Mouse (Mus musculus) thymus, adult 2 months (tissue): ENCODE measurements around the gene Btbd9. TPM values are rescaled to one million over a fixed set of nuclear protein-coding genes. Genes with fewer than 3 reads are reported as not detected.

Experiments used
- DNase-seq: peaks from one replicate; pipeline ENCODE4 v3.0.0; 2021
- H3K27ac ChIP-seq: fragments of 200-500 bp; 2 replicates; pipeline ENCODE4 v1.5.1; 2012; ENCODE audit warnings: low read length, control low read depth; ENCODE audit not compliant: control insufficient read depth, insufficient read depth
- H3K27me3 ChIP-seq: fragments of 200-500 bp; 2 replicates; pipeline ENCODE4 v1.6.1; 2012; ENCODE audit warnings: mild to moderate bottlenecking, low read length, moderate library complexity, mixed read lengths; ENCODE audit not compliant: control insufficient read depth, insufficient read depth
- H3K36me3 ChIP-seq: fragments of 200-500 bp; 2 replicates; pipeline ENCODE4 v1.6.1; 2012; ENCODE audit warnings: mild to moderate bottlenecking, low read length, moderate library complexity; ENCODE audit not compliant: control insufficient read depth, insufficient read depth
- H3K4me1 ChIP-seq: fragments of 200-500 bp; replicated peaks from 2 replicates; pipeline ENCODE4 v1.6.1; 2012; ENCODE audit warnings: low read length; ENCODE audit not compliant: control insufficient read depth, insufficient read depth
- H3K4me3 ChIP-seq: fragments of 200-500 bp; 2 replicates; pipeline ENCODE4 v1.5.1; 2012; ENCODE audit warnings: mild to moderate bottlenecking, low read length, control low read depth, moderate library complexity; ENCODE audit not compliant: control insufficient read depth, insufficient read depth
- CTCF ChIP-seq: fragments of 200-500 bp; IDR thresholded peaks from 2 replicates; pipeline ENCODE4 v1.5.1; 2012; ENCODE audit warnings: mild to moderate bottlenecking, control low read depth, low read length, moderate library complexity, borderline replicate concordance; ENCODE audit not compliant: control insufficient read depth, poor library complexity, insufficient read depth; ENCODE audit errors: extremely low read depth
- POLR2A ChIP-seq: fragments of 200-500 bp; IDR thresholded peaks from 2 replicates; pipeline ENCODE4 v1.6.1; 2012; ENCODE audit warnings: mild to moderate bottlenecking, low read length, control low read depth, moderate library complexity; ENCODE audit not compliant: control insufficient read depth, poor library complexity, insufficient read depth; ENCODE audit errors: extremely low read depth
- WGBS: fragments of 180-500 bp; shearing (Covaris S2); methylation state at CpG from one replicate; pipeline ENCODE4 v1.1.7; 2018; 5-methylcytosine and 5-hydroxymethylcytosine counted together
- polyA plus RNA-seq: library from polyadenylated mRNA; depleted of rRNA; stranded (reverse); fragments of >200 nt; gene quantifications from 2 replicates; pipeline ENCODE4 v1.2.3, GENCODE M21; 2012

Gene Btbd9
- polyA plus RNA-seq, 1 experiment = 29.1 TPM

DNA sequence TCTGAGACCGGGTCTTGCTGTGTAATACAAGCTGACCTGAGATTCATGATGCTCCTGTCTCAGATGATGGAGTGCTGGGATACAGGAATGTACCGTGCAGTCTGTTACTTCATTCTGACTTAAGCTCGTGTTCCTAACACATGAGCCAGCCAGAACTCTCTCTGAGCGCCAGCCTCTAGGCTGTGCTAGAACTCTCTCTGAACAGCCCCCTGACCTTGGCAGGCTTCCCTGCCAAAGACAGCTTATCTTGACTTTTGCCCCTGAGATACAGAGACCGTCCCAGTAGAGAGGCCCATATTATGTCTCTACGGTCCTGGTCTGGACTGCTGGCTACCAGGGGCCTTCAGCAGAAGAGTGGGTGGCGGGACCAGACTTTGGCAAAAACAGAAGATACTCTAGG, 332.7 kb downstream of the Btbd9 start:
- no peaks in the 10 kb centered on the region for H3K36me3 ChIP-seq
- H3K27ac ChIP-seq = no peak overlapping the region
- H3K4me1 ChIP-seq = no peaks in the 10 kb centered on the region
- no peak for TF ChIP-seq CTCF
- TF ChIP-seq POLR2A = no peak
- no peak for DNase-seq
- WGBS = 94% methylated on average over 7 of the region's 7 CpGs
- no peaks in the 10 kb centered on the region for H3K27me3 ChIP-seq
- no peak overlapping the region for H3K4me3 ChIP-seq

DNA sequence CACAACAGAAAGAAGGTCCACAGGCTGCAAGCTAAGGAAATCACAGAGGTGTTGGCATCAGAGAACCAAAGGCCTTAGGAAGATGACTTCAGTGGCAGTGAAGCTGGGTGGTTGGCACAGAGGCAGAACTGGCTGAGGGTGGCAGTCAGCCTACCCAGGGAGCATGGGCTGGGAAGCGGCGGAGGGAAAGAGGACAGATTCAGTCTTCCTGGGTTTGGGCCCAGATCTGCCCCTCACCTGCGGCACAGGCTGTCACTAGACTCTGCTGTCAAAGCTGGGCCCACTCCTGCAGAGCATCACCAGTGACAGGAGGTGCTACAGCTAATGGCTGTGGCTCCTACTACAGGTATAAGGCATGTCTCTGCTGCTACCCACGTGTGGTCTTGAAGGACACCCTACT, 333.6 kb downstream of the Btbd9 start:
- Histone ChIP-seq H3K27ac (no peak overlapping the region), H3K4me3 (no peak overlapping the region), H3K36me3 (no peaks in the 10 kb centered on the region), H3K4me1 (no peaks in the 10 kb centered on the region), H3K27me3 (no peaks in the 10 kb centered on the region)
- WGBS = 97% methylated on average over 4 of the region's 4 CpGs
- TF ChIP-seq POLR2A (no peak), CTCF (no peak)
- DNase-seq = no peak

DNA sequence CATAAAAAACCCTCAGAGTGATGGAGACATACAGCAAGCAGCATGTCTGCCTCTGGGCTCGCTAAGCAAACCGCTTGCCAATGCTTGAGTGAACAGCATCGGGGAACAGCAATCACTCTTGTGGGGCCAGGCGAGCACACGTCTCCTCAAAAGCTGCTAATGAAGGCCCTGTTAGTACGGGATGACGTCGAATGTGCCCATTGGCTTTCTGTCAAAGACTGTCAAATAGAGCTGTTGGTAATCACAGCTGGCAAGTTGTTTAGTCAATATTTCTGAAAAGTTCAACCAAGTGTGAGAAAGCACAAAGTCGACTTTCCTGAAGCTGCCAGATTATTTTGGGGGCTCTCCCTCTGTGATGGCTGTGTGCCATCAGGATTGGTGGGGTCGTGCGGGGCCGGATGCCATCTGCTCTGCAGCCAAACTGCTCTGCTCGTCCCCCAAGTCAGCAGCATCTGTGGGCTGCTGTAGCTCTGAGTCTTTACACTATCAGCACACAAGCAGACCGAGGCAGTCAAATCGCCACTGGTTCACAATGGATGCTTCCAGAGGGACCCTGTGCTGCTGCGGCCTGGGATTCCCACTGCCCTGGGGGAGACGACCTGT, 334.5 kb downstream of the Btbd9 start:
- Histone ChIP-seq H3K4me3 (no peak overlapping the region), H3K4me1 (no peaks in the 10 kb centered on the region), H3K27ac (no peak overlapping the region), H3K27me3 (no peaks in the 10 kb centered on the region), H3K36me3 (no peaks in the 10 kb centered on the region)
- 95% methylated on average over 17 of the region's 17 CpGs for WGBS
- TF ChIP-seq POLR2A = no peak
- TF ChIP-seq CTCF = no peak
- DNase-seq = no peak

DNA sequence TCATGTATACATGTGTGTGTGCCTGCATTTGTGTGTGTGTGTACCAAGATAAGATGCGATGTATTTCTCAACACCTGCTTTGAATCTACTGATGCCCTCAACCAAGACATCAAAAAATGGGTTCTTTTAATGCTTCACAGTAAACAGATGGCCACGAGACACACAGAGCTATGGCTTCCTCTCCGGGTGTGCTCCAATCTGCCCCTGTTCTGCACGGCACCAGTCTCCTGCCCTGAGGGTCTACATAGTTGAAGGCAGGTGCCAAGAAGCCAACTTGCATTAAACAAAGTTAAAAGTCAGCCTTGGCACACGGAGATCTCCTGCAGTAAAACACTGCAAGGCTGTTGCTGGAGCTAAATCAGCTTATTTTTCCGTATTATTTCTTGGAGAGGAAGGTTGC, 335.2 kb downstream of the Btbd9 start:
- H3K27ac ChIP-seq = no peak overlapping the region
- H3K27me3 ChIP-seq = no peaks in the 10 kb centered on the region
- WGBS = 94% methylated on average over 6 of the region's 6 CpGs
- H3K4me1 ChIP-seq = no peaks in the 10 kb centered on the region
- TF ChIP-seq CTCF (no peak), POLR2A (no peak)
- no peak overlapping the region for H3K4me3 ChIP-seq
- no peak for DNase-seq
- H3K36me3 ChIP-seq = no peaks in the 10 kb centered on the region

DNA sequence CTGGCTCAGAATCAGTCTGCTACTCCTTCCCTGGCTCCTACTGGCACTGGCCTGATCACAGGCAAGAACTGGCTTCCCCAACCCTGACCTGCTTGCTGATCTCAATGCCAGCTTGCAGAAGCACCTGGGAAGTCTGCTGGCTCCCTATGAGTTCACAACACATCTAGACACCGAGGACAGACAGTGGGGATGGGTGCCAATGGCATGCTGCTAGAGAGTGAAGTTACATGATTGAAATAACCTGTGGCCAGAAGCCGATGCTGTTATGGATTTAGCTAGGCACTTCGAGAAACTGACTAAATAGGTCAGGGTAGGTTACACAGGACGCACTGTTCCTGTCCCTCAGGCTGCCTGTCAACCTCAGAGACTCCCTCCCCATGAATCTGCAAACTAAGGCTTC, 335.6 kb downstream of the Btbd9 start:
- Histone ChIP-seq H3K27me3 (no peaks in the 10 kb centered on the region), H3K4me1 (no peaks in the 10 kb centered on the region), H3K4me3 (no peak overlapping the region), H3K27ac (no peak overlapping the region), H3K36me3 (no peaks in the 10 kb centered on the region)
- WGBS = 98% methylated on average over 4 of the region's 4 CpGs
- no peak for DNase-seq
- TF ChIP-seq POLR2A (no peak), CTCF (no peak)

DNA sequence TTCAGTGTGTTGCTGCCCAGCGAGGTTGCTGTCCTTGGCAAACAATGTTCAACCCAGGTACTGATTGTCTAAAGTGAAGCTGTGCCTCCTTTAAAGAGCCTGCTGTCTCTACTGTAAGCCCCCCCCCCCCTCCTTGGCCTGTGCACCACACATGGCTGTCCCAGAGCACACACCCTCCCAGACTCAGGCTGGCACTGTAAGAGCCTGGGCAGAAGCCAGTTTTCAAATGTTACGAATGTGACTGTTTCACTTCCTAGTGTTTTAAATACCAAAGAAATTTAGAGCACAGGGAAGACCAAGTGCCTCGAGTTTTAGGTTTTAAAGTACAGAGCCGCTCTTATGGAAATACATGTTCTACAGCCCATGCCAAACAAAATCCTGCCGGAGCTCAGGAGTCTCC, 336.8 kb downstream of the Btbd9 start:
- WGBS = 93% methylated on average over 5 of the region's 5 CpGs

DNA sequence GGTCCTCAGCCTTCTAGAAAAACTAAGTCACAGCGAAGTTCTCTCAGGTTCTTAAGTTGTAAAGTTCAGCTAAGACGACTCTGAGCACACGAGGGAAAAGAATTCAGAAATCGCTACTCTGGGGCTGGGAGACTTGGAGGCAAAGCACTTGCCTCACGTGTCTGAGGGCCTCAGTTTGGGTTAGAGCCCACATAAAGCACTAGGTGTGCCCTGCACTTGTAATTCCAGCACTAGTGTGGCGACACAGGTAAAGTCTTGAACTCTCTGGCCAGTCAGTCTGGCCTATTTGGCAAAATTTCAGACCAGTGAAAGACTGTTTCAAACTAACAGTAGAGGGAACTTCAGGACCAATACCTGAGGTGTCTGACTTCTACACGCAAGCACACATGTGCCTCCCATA, 338.7 kb downstream of the Btbd9 start:
- no peak overlapping the region for H3K27ac ChIP-seq
- H3K27me3 ChIP-seq = no peaks in the 10 kb centered on the region
- H3K4me1 ChIP-seq = no peaks in the 10 kb centered on the region
- H3K36me3 ChIP-seq = no peaks in the 10 kb centered on the region
- TF ChIP-seq POLR2A (no peak), CTCF (no peak)
- 96% methylated on average over 7 of the region's 7 CpGs for WGBS
- H3K4me3 ChIP-seq = no peak overlapping the region
- no peak for DNase-seq

More for the DNA sequence above, 336.8 kb downstream of the Btbd9 start:
- TF ChIP-seq CTCF (no peak), POLR2A (no peak)
- Histone ChIP-seq H3K27me3 (no peaks in the 10 kb centered on the region), H3K36me3 (no peaks in the 10 kb centered on the region), H3K4me3 (no peak overlapping the region), H3K4me1 (no peaks in the 10 kb centered on the region), H3K27ac (no peak overlapping the region)
- no peak for DNase-seq
